Comparison of ENCODE assay signal across 8 mouse cellular contexts in the genomic region with DNA sequence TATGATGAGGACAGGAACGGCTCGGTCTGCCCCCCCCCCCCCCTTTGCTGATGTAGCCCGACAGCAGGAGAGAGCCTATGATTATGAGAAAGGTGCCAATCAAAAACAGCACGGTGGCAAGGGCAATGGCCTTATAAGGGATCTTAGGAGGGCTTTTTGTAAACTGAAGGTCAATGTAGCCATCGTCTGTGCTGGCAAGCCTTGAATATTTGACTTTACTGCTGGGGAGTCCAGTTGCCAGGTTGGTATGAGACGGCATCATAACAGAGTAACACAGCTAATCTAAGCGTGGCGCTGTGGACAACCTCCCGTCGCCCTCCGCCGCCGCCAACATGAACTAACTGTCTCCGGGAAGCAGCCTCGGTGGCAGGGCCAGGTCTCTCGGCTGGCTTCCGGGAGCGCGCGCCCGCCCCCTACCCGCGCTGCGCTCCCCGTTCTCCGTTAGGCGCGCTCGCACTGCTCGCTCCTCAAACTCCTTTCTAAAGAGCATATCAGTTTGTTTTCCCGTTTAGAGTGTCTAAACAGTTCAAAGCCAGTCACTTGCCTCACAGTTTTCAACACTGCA. TPM values are rescaled to one million over a fixed set of nuclear protein-coding genes. Genes with fewer than 3 reads are reported as not detected.
DNase-seq lines count a peak whose midpoint lies in the region; ATAC-seq and TF ChIP-seq lines count a peak whose summit lies in the region.
"Not testable (repeated sequence)": the region's sequence is repeated elsewhere in the genome, so short reads cannot be mapped to it uniquely, and the experiment has no call there.

No protein-coding gene starts in this region.

- ATAC-seq in cerebellum, adult (ENCODE audit: insufficient number of reproducible peaks, low FRiP score, low TSS enrichment) = peak; percentile 56; the same call in 1 of the 2 replicates
- ATAC-seq in erythroblast, adult 5-6 weeks (replicated peaks; ENCODE audit: low FRiP score, poor library complexity, severe bottlenecking) = peak; percentile 51
- ATAC-seq in heart, embryonic 14.5 days (ENCODE audit: insufficient number of reproducible peaks, insufficient read depth, low FRiP score, low read depth) = 0 out of 2 replicates have a peak, but pooled peaks have one; percentile 17
- ATAC-seq in intestine, postnatal 0 days; midbrain, embryonic 11.5 days (ENCODE audit: low FRiP score): not testable (repeated sequence)

- in situ Hi-C loops in CH12.LX (cut with MboI; ENCODE audit: low pct_ligation_motif_present, low pct_unique_long_range_greater_than_20kb, low sequenced_read_pairs) = not testable (repeated sequence)

- TF ChIP-seq RAD21 in CH12.LX (IDR thresholded peaks at IDR 0.05; ENCODE audit: low read depth, low read length) = not testable (repeated sequence)

- not testable (repeated sequence) for TF ChIP-seq POLR2A in CH12.LX (IDR thresholded peaks at IDR 0.05; ENCODE audit: low read depth, low read length); liver, adult 2 months (IDR thresholded peaks at IDR 0.05; ENCODE audit: extremely low read depth, insufficient read depth, low read length)

- 4% methylated on average over 30 of the region's 31 CpGs for WGBS in heart, embryonic 14.5 days
- WGBS in intestine, postnatal 0 days = 4% methylated on average over 30 of the region's 31 CpGs
- 5% methylated on average over 30 of the region's 31 CpGs for WGBS in liver, adult 2 months
- 3% methylated on average over 31 of the region's 31 CpGs for WGBS in midbrain, embryonic 11.5 days

- not testable (repeated sequence) for H3K4me3 ChIP-seq in CH12.LX (replicated peaks in 1 of 3; ENCODE audit: low read depth in 2 of 3, low read length in 2 of 3, poor library complexity in 1 of 3)
- H3K4me3 ChIP-seq in heart, embryonic 14.5 days (ENCODE audit: control insufficient read depth in 1 of 2, insufficient read depth in 1 of 2, low read depth in 1 of 2, low read length in 2 of 2) = peak overlapping the region; percentile 23 to 40
- H3K4me3 ChIP-seq in intestine, postnatal 0 days (ENCODE audit: low read depth, low read length) = peak overlapping the region; percentile 22; the same call in 1 of the 2 replicates
- H3K4me3 ChIP-seq in liver, adult 2 months (ENCODE audit: insufficient read depth, low read depth, low read length) = peak overlapping the region; percentile 4; the same call in 1 of the 2 replicates
- peak overlapping the region; percentile 21 for H3K4me3 ChIP-seq in midbrain, embryonic 11.5 days (ENCODE audit: low read depth, low read length)

- H3K36me3 ChIP-seq in CH12.LX (replicated peaks in 1 of 2; ENCODE audit: control insufficient read depth in 1 of 2, insufficient read depth in 1 of 2, low read length in 1 of 2); heart, embryonic 14.5 days (ENCODE audit: control insufficient read depth, insufficient read depth, low read length); intestine, postnatal 0 days (ENCODE audit: control insufficient read depth, insufficient read depth); liver, adult 2 months (ENCODE audit: control insufficient read depth, insufficient read depth, low read length); midbrain, embryonic 11.5 days (ENCODE audit: control insufficient read depth, insufficient read depth, low read length): not testable (repeated sequence)

- H3K4me1 ChIP-seq in CH12.LX (ENCODE audit: control insufficient read depth in 1 of 2, insufficient read depth in 2 of 2) = peaks cover 5 to 26% of the 10 kb centered on the region in 2 experiments
- H3K4me1 ChIP-seq in heart, embryonic 14.5 days (ENCODE audit: control insufficient read depth in 2 of 2, insufficient read depth in 2 of 2, low read length in 2 of 2); intestine, postnatal 0 days (replicated peaks; ENCODE audit: control insufficient read depth, insufficient read depth, low read length); liver, adult 2 months (ENCODE audit: control insufficient read depth, insufficient read depth, low read length); midbrain, embryonic 11.5 days (ENCODE audit: control insufficient read depth, insufficient read depth, low read length): not testable (repeated sequence)

- H3K4me2 ChIP-seq in CH12.LX (ENCODE audit: insufficient read depth, low read depth, poor library complexity, severe bottlenecking) = peak overlapping the region; percentile 8; the same call in 1 of the 2 replicates
- peak overlapping the region; percentile 68 for H3K4me2 ChIP-seq in heart, embryonic 14.5 days (ENCODE audit: low read length)
- H3K4me2 ChIP-seq in intestine, postnatal 0 days (replicated peaks; ENCODE audit: low read depth) = peak overlapping the region; percentile 63
- H3K4me2 ChIP-seq in midbrain, embryonic 11.5 days = peak overlapping the region; percentile 48

- peak overlapping the region; percentile 39; the same call in 1 of the 2 replicates for H3K9ac ChIP-seq in CH12.LX (ENCODE audit: insufficient read depth, low read depth)
- peak overlapping the region; percentile 48 for H3K9ac ChIP-seq in heart, embryonic 14.5 days (ENCODE audit: low read length)
- H3K9ac ChIP-seq in intestine, postnatal 0 days (ENCODE audit: low read depth, low read length); liver, adult 2 months (ENCODE audit: low read depth, low read length): not testable (repeated sequence)
- peak overlapping the region; percentile 56 for H3K9ac ChIP-seq in midbrain, embryonic 11.5 days (ENCODE audit: low read length)

- DNase-seq in CH12.LX (ENCODE audit: extremely low read depth); liver, adult 2 months (ENCODE audit: extremely low read depth, low read depth, low spot score): not testable (repeated sequence)
- peak; percentile 90 for DNase-seq in midbrain, embryonic 11.5 days (ENCODE audit: low spot score, missing footprints)
- DNase-seq in right cerebral cortex, postnatal 25 days = peak; percentile 15

- not testable (repeated sequence) for TF ChIP-seq EP300 in CH12.LX (IDR thresholded peaks at IDR 0.05; ENCODE audit: low read length)

- not testable (repeated sequence) for H3K9me3 ChIP-seq in CH12.LX (replicated peaks; ENCODE audit: low read length); heart, embryonic 14.5 days (ENCODE audit: control insufficient read depth, low read length); intestine, postnatal 0 days (ENCODE audit: control insufficient read depth); midbrain, embryonic 11.5 days (ENCODE audit: control insufficient read depth, low read length)

- dilution Hi-C loops in CH12.LX (cut with MboI; ENCODE audit: extremely low pct_ligation_motif_present, extremely low pct_unique_long_range_greater_than_20kb, low sequenced_read_pairs) = not testable (repeated sequence)

- peaks cover 20% of the 10 kb centered on the region for H3K27me3 ChIP-seq in CH12.LX (replicated peaks)
- H3K27me3 ChIP-seq in heart, embryonic 14.5 days (ENCODE audit: control insufficient read depth, insufficient read depth, low read length); intestine, postnatal 0 days (replicated peaks; ENCODE audit: control insufficient read depth, insufficient read depth, low read length); liver, adult 2 months (ENCODE audit: control insufficient read depth, insufficient read depth, low read length); midbrain, embryonic 11.5 days (ENCODE audit: control insufficient read depth, insufficient read depth, low read length): not testable (repeated sequence)

- not testable (repeated sequence) for TF ChIP-seq CTCF in CH12.LX (conservative IDR thresholded peaks at IDR 0.05 in 1 of 2, IDR thresholded peaks at IDR 0.05 in 1 of 2; ENCODE audit: low read depth in 2 of 2, low read length in 2 of 2); liver, adult 2 months (IDR thresholded peaks at IDR 0.05; ENCODE audit: low read depth, low read length)
- TF ChIP-seq CTCF in intestine, postnatal 0 days (IDR thresholded peaks at IDR 0.05; ENCODE audit: low read depth) = peak; percentile 25

- H3K27ac ChIP-seq in CH12.LX (ENCODE audit: insufficient read depth, low read depth); heart, embryonic 14.5 days (replicated peaks in 1 of 2; ENCODE audit: control insufficient read depth in 1 of 2, insufficient read depth in 1 of 2, low read depth in 2 of 2, low read length in 2 of 2); intestine, postnatal 0 days (ENCODE audit: low read depth, low read length); liver, adult 2 months (replicated peaks; ENCODE audit: insufficient read depth, low read depth, low read length); midbrain, embryonic 11.5 days (ENCODE audit: low read depth, low read length): not testable (repeated sequence)

- H3K79me2 ChIP-seq in CH12.LX (replicated peaks; ENCODE audit: control insufficient read depth, extremely low read depth, insufficient read depth, poor library complexity, severe bottlenecking); liver, adult 2 months (ENCODE audit: control insufficient read depth, insufficient read depth, low read length): not testable (repeated sequence)

RNA-seq across cellular contexts. Expression of a gene that starts 7.3 kb away (rescaled TPM):
- 2.3 and 2.4 TPM in 2 replicates for total RNA-seq in CH12.LX (2012; rRNA removed)
- 0.81 and 0.95 TPM in 2 replicates for total RNA-seq in CH12.LX (2014; rRNA removed)
- 1.1 and 1.8 TPM in 2 replicates for polyA plus RNA-seq in CH12.LX (2012; ENCODE audit: insufficient read length, low read depth)
- 82.2 and 100 TPM in 2 replicates for total RNA-seq in erythroblast, adult 5-6 weeks (2015; ENCODE audit: low replicate concordance)
- total RNA-seq in erythroblast, adult 5-6 weeks (2017; ENCODE audit: low replicate concordance) = 142 and 162 TPM in 2 replicates
- polyA plus RNA-seq in heart, embryonic 14.5 days (2014; fragmentation: Nextera tagmentation; extraction: Ambion mirVana) = 29.0 and 30.1 TPM in 2 replicates
- polyA plus RNA-seq in intestine, postnatal 0 days (2015; fragmentation: Nextera tagmentation; extraction: Ambion mirVana) = 3.4 and 4.0 TPM in 2 replicates
- 2.7 and 3.5 TPM in 2 replicates for total RNA-seq in liver, adult 2 months (2014; rRNA removed)
- 1.3 and 2.2 TPM in 2 replicates for polyA plus RNA-seq in liver, adult 2 months (2012; rRNA removed)
- polyA plus RNA-seq in midbrain, embryonic 11.5 days (2014; fragmentation: Nextera tagmentation; extraction: Ambion mirVana) = 4.0 and 4.7 TPM in 2 replicates

RNA-seq across cellular contexts. Expression of a gene that starts 29.7 kb away (rescaled TPM):
- 13.7 and 16.8 TPM in 2 replicates for total RNA-seq in CH12.LX (2012; rRNA removed)
- 24.0 and 25.8 TPM in 2 replicates for total RNA-seq in CH12.LX (2014; rRNA removed)
- 23.6 and 24.7 TPM in 2 replicates for polyA plus RNA-seq in CH12.LX (2012; ENCODE audit: insufficient read length, low read depth)
- not detected in 2 replicates for total RNA-seq in erythroblast, adult 5-6 weeks (2015; ENCODE audit: low replicate concordance)
- not detected in 2 replicates for total RNA-seq in erythroblast, adult 5-6 weeks (2017; ENCODE audit: low replicate concordance)
- 0.07 TPM in 1 of 2 replicates, not detected in the other for polyA plus RNA-seq in heart, embryonic 14.5 days (2014; fragmentation: Nextera tagmentation; extraction: Ambion mirVana)
- 0.16 and 0.27 TPM in 2 replicates for polyA plus RNA-seq in intestine, postnatal 0 days (2015; fragmentation: Nextera tagmentation; extraction: Ambion mirVana)
- under 0.01 and 0.60 TPM in 2 replicates for total RNA-seq in liver, adult 2 months (2014; rRNA removed)
- 0.07 and 0.12 TPM in 2 replicates for polyA plus RNA-seq in liver, adult 2 months (2012; rRNA removed)
- 9.9 and 11.0 TPM in 2 replicates for polyA plus RNA-seq in midbrain, embryonic 11.5 days (2014; fragmentation: Nextera tagmentation; extraction: Ambion mirVana)

RNA-seq across cellular contexts. Expression of a gene that starts 43.0 kb away (rescaled TPM):
- total RNA-seq in CH12.LX (2012; rRNA removed) (118 and 141 TPM in 2 replicates), CH12.LX (2014; rRNA removed) (245 and 269 TPM in 2 replicates)
- polyA plus RNA-seq in CH12.LX (2012; ENCODE audit: insufficient read length, low read depth) = 157 and 164 TPM in 2 replicates
- total RNA-seq in erythroblast, adult 5-6 weeks (2015; ENCODE audit: low replicate concordance) = 22.8 and 49.2 TPM in 2 replicates
- total RNA-seq in erythroblast, adult 5-6 weeks (2017; ENCODE audit: low replicate concordance) = 18.7 and 22.6 TPM in 2 replicates
- polyA plus RNA-seq in heart, embryonic 14.5 days (2014; fragmentation: Nextera tagmentation; extraction: Ambion mirVana) = 103 and 105 TPM in 2 replicates
- 108 and 111 TPM in 2 replicates for polyA plus RNA-seq in intestine, postnatal 0 days (2015; fragmentation: Nextera tagmentation; extraction: Ambion mirVana)
- total RNA-seq in liver, adult 2 months (2014; rRNA removed) = 83.5 and 86.2 TPM in 2 replicates
- 38.4 and 38.6 TPM in 2 replicates for polyA plus RNA-seq in liver, adult 2 months (2012; rRNA removed)
- 179 and 181 TPM in 2 replicates for polyA plus RNA-seq in midbrain, embryonic 11.5 days (2014; fragmentation: Nextera tagmentation; extraction: Ambion mirVana)

Comparison
In these comparisons a context has a peak if more than half of its experiments do, and no peak if none do; other contexts are left out.
1. H3K4me2 ChIP-seq: peak in every context shown above with its lines; median percentile 68 in heart, embryonic 14.5 days; 63 in intestine, postnatal 0 days; 48 in midbrain, embryonic 11.5 days; 8 in CH12.LX.